Mouse (Mus musculus) E14TG2a.4 (cell line): ENCODE measurements around the gene Mxd4.

Experiments used
- CTCF ChIP-seq: conservative IDR thresholded peaks from 2 replicates; pipeline ENCODE4 v1.5.1; 2014; ENCODE audit warnings: low read length
- NANOG ChIP-seq: IDR thresholded peaks from 2 replicates; pipeline ENCODE4 v1.6.1; 2014; ENCODE audit warnings: borderline replicate concordance, low read length, mixed read lengths

GRCm38 (mm10) chr5:34176691-34177090, 10.8 kb downstream of the Mxd4 start:
- TF ChIP-seq CTCF = no peak
- TF ChIP-seq NANOG = no peak
